Mouse (Mus musculus) kidney, postnatal 0 days (tissue): ENCODE results near the gene Ncapd3. TPM values are rescaled to one million over a fixed set of nuclear protein-coding genes. Genes with fewer than 3 reads are reported as not detected.

ENCODE experiments used
- ATAC-seq: fragments of 200-750 bp; cut with Nextera tagmentation; replicated peaks from 2 replicates; pipeline ENCODE4 v1.8.0; 2017; ENCODE audit warnings: low read depth, moderate number of reproducible peaks, moderate TSS enrichment, moderate library complexity; ENCODE audit not compliant: low FRiP score
- DNase-seq: peaks from one replicate; pipeline ENCODE4 v3.0.0-alpha.2; 2016; ENCODE audit warnings: low spot score
- H3K27ac ChIP-seq: fragments of 300-500 bp; sonication (generic); 2 replicates; pipeline ENCODE4 v1.5.1; 2014; ENCODE audit warnings: mild to moderate bottlenecking
- H3K27me3 ChIP-seq: fragments of 300-500 bp; sonication (generic); 2 replicates; pipeline ENCODE4 v1.6.1; 2014; ENCODE audit warnings: low read length, mixed read lengths; ENCODE audit not compliant: insufficient read depth
- H3K36me3 ChIP-seq: fragments of 300-500 bp; sonication (generic); 2 replicates; pipeline ENCODE4 v1.6.1; 2014; ENCODE audit warnings: low read length, mixed read lengths; ENCODE audit not compliant: insufficient read depth
- H3K4me1 ChIP-seq: fragments of 300-500 bp; sonication (generic); replicated peaks from 2 replicates; pipeline ENCODE4 v1.6.1; 2014; ENCODE audit warnings: antibody characterized with exemption, low read length, mixed read lengths; ENCODE audit not compliant: insufficient read depth
- H3K4me2 ChIP-seq: fragments of 300-500 bp; sonication (generic); 2 replicates; pipeline ENCODE4 v1.6.1; 2014; ENCODE audit warnings: mild to moderate bottlenecking, low read length, moderate library complexity, mixed read lengths
- H3K4me3 ChIP-seq: fragments of 300-500 bp; sonication (generic); replicated peaks from 2 replicates; pipeline ENCODE4 v1.5.1; 2014; ENCODE audit warnings: low read depth, low read length
- H3K9ac ChIP-seq: fragments of 300-500 bp; sonication (generic); 2 replicates; pipeline ENCODE4 v1.6.1; 2014; ENCODE audit warnings: low read depth, low read length
- H3K9me3 ChIP-seq: fragments of 300-500 bp; sonication (generic); replicated peaks from 2 replicates; pipeline ENCODE4 v1.6.1; 2016; ENCODE audit warnings: low read length, inconsistent platforms, mixed read lengths
- CTCF ChIP-seq: IDR thresholded peaks from 2 replicates; pipeline ENCODE4 v1.5.1; 2016; ENCODE audit warnings: antibody characterized with exemption, low read depth, mild to moderate bottlenecking, moderate library complexity
- WGBS: fragments of 180-500 bp; shearing (Covaris S2); extraction: QIAGEN DNeasy Blood & Tissue Kit; methylation state at CpG from one replicate; pipeline ENCODE4 v1.1.7; 2014; 5-methylcytosine and 5-hydroxymethylcytosine counted together
- polyA plus RNA-seq: library from polyadenylated mRNA; unstranded; fragments of >200 nt; fragmentation: Nextera tagmentation; extraction: Ambion mirVana; gene quantifications from 2 replicates; pipeline ENCODE4 v1.2.1, GENCODE M21; 2015

Gene Ncapd3
- 13.0 and 15.3 TPM in 2 replicates for polyA plus RNA-seq

- peaks cover 23% of the 10 kb centered on the region for H3K4me1 ChIP-seq
- peak within 1 kb of the TSS; percentile 90 for H3K4me2 ChIP-seq
- peak within 1 kb of the TSS; percentile 93 for H3K9ac ChIP-seq
- DNase-seq (peak; percentile 98), ATAC-seq (peak; percentile 95)
- under 1% methylated on average over 62 of the region's 80 CpGs for WGBS
- no peaks in the 10 kb centered on the region for H3K27me3 ChIP-seq
- no peak for TF ChIP-seq CTCF
- no peaks in the 10 kb centered on the region for H3K36me3 ChIP-seq
- peak within 1 kb of the TSS; percentile 90 for H3K27ac ChIP-seq
- no peaks in the 10 kb centered on the region for H3K9me3 ChIP-seq
- peak within 1 kb of the TSS; percentile 94 for H3K4me3 ChIP-seq
Observed at GRCm38 (mm10) chr9:27029828-27030762, at the start of gene Ncapd3, which contains the start of gene Vps26b. Gene Ncapd3 (plus strand): TSS chr9:27030175. Gene Vps26b (minus strand): TSS chr9:27030065.

- DNase-seq (no peak), ATAC-seq (no peak)
- H3K36me3 ChIP-seq = peaks cover 21% of the 10 kb centered on the region
- H3K4me1 ChIP-seq = no peaks in the 10 kb centered on the region
- no peak for TF ChIP-seq CTCF
- H3K9ac ChIP-seq = no peak overlapping the region
- 94% methylated on average over 2 of the region's 2 CpGs for WGBS
- H3K4me3 ChIP-seq = no peak overlapping the region
- no peak overlapping the region for H3K4me2 ChIP-seq
- no peak overlapping the region for H3K27ac ChIP-seq
- no peaks in the 10 kb centered on the region for H3K9me3 ChIP-seq
- no peaks in the 10 kb centered on the region for H3K27me3 ChIP-seq
Observed at GRCm38 (mm10) chr9:26985090-26985613, 44.8 kb upstream of the Ncapd3 start.

GRCm38 (mm10) chr9:26985668-26986277, 44.2 kb upstream of the Ncapd3 start:
- 94% methylated on average over 6 of the region's 6 CpGs for WGBS
- Histone ChIP-seq H3K36me3 (peaks cover 24% of the 10 kb centered on the region), H3K4me2 (no peak overlapping the region), H3K4me3 (no peak overlapping the region), H3K4me1 (no peaks in the 10 kb centered on the region), H3K27me3 (no peaks in the 10 kb centered on the region), H3K9me3 (no peaks in the 10 kb centered on the region), H3K9ac (no peak overlapping the region), H3K27ac (no peak overlapping the region)
- ATAC-seq = no peak
- no peak for TF ChIP-seq CTCF
- no peak for DNase-seq

- no peak for TF ChIP-seq CTCF
- Histone ChIP-seq H3K9ac (no peak overlapping the region), H3K36me3 (peaks cover 27% of the 10 kb centered on the region), H3K27ac (no peak overlapping the region), H3K27me3 (no peaks in the 10 kb centered on the region), H3K4me1 (no peaks in the 10 kb centered on the region), H3K4me2 (no peak overlapping the region), H3K9me3 (no peaks in the 10 kb centered on the region), H3K4me3 (no peak overlapping the region)
- DNase-seq = no peak
- ATAC-seq = no peak
- 91% methylated on average over 4 of the region's 4 CpGs for WGBS
Observed at GRCm38 (mm10) chr9:26990181-26990580, 39.8 kb upstream of the Ncapd3 start.

- Histone ChIP-seq H3K4me3 (no peak overlapping the region), H3K4me1 (peaks cover 3% of the 10 kb centered on the region; the same call in 1 of the 2 replicates), H3K27ac (no peak overlapping the region), H3K9me3 (no peaks in the 10 kb centered on the region), H3K27me3 (no peaks in the 10 kb centered on the region), H3K36me3 (peaks cover 17% of the 10 kb centered on the region), H3K9ac (no peak overlapping the region), H3K4me2 (no peak overlapping the region)
- TF ChIP-seq CTCF = no peak
- 86% methylated on average over 10 of the region's 10 CpGs for WGBS
- DNase-seq = no peak
- no peak for ATAC-seq
Observed at GRCm38 (mm10) chr9:26993118-26993517, 36.9 kb upstream of the Ncapd3 start.

GRCm38 (mm10) chr9:26993900-26994299, 36.1 kb upstream of the Ncapd3 start:
- Histone ChIP-seq H3K9me3 (no peaks in the 10 kb centered on the region), H3K36me3 (peaks cover 17% of the 10 kb centered on the region), H3K9ac (no peak overlapping the region), H3K27ac (no peak overlapping the region), H3K4me2 (no peak overlapping the region), H3K4me3 (no peak overlapping the region), H3K27me3 (no peaks in the 10 kb centered on the region), H3K4me1 (peaks cover 4% of the 10 kb centered on the region; the same call in 1 of the 2 replicates)
- DNase-seq (peak; percentile 15), ATAC-seq (no peak)
- TF ChIP-seq CTCF = no peak
- 33% methylated on average over 3 of the region's 3 CpGs for WGBS
